Mouse (Mus musculus): Measurements from ENCODE around the gene Abca15.
A peak's percentile ranks its signal among the peaks of the same experiment; 100 is the strongest.
"Not testable (repeated sequence)": the region's sequence is repeated elsewhere in the genome, so short reads cannot be mapped to it uniquely, and the experiment has no call there.

The Abca15 gene

DNA sequence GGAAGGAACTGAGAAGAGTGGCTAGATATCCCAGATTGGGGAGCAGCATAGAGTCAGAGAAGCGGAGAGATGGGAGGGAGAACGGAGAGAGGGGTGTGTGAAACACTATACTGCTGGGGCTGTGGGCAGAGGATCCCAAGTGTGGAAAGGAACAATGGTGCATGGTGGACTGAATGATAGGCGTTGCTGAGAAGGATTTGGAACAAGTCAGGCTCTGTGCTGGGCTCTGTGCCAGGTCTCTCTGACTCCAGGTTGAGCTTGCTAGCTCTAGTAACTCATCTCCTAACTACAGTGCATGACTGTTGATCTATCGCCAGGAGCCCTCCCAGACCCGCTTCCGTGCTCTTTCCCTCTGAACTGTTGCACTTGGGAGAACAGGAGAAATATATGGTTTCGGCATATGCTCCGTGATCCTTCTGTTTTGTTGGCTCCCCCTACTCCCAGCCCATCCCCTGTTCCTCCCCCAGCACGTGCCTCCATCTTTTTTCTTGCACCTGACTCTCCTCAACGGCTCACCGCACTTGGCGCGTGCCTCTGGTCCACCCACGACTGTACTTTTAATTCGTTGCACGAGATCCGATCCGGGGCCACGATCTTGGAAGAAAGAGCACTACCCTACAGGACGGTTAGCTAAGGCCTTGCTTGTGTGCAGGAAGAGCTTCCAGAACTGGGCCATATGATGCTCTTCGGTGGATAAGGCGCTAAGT is at the start of gene Abca15:
Gene Abca15 (plus strand): TSS at position 584 of the 707 bp plus-strand sequence.
- peak; percentile 12 for DNase-seq

DNA sequence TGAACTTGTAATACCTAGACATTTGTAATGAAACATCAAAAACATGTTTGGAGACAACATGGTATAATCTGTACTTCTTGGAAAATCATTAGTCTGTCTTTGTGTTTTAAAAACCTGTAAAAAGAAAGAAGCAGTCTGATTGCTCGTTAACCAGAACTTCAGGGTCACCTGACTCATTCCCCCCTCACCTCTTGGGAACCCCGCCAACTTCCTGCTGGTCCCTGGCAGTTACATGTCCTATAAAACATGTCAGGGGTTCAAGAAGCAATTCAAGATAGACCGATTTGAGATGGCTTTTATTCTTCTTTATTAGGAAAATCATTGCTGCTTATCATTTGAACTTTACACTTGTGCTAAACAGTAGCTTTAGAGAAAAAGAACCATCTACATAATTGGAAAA is 43.2 kb upstream of the Abca15 start:
- no peak for DNase-seq

DNA sequence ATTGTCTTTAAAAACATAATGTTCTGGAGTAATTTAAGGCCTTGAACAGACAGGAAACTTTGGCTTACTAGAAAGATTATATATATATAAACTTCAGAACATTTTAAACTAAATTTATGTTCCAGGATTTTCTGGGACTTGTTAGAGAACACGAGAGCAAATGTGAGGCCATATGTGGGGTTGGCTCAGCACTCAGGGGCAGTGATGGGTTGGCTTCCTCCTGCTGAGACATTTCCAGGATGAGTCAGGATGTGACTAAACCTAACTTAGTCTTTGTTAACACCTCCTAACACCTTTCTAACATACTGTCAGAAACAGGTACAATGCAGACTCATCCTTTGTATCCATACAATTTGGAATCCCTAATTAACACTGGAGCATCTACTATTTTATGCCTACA is 12.4 kb upstream of the Abca15 start:
- peak; percentile 24 for DNase-seq

DNA sequence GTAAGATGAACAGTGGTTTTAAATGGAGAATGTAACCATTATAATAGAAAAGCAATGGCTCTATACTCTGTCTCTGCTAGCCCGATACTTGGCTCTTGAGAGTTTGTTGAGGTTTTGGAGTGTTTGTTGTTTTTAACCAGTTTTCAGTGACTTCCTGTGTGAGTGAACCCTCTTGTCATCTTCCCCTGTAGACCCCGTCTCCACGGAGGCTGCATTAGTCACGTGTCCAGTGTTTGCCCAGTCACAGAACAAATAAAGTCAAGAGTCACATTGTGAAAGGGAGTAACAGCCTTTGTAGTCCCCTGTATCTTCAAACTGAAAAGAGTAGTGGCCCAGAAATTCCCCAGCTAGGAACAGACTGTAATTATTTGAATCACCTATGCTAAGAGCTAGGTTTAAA is 5.5 kb upstream of the Abca15 start:
- DNase-seq: no peak

DNA sequence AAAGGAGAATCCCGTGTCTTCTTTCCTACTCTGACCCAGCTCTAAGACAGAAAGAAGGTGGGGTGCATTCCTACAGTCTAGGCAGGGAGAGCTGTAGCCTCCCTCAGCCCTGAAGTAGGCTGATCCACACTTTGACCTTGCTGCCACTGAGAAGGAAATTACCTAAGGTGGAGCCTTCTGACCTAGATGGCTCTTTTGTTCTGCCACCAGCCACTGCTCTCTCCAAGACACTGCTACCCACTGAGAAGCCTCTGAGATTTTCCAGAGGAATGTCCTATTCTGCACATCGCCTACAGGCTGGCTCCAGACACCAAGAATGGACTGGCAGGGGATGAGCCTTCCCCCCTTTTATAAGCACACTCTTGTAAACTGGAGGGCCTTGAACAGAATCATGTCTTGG is 2.6 kb upstream of the Abca15 start:
- DNase-seq: not testable (repeated sequence)

DNA sequence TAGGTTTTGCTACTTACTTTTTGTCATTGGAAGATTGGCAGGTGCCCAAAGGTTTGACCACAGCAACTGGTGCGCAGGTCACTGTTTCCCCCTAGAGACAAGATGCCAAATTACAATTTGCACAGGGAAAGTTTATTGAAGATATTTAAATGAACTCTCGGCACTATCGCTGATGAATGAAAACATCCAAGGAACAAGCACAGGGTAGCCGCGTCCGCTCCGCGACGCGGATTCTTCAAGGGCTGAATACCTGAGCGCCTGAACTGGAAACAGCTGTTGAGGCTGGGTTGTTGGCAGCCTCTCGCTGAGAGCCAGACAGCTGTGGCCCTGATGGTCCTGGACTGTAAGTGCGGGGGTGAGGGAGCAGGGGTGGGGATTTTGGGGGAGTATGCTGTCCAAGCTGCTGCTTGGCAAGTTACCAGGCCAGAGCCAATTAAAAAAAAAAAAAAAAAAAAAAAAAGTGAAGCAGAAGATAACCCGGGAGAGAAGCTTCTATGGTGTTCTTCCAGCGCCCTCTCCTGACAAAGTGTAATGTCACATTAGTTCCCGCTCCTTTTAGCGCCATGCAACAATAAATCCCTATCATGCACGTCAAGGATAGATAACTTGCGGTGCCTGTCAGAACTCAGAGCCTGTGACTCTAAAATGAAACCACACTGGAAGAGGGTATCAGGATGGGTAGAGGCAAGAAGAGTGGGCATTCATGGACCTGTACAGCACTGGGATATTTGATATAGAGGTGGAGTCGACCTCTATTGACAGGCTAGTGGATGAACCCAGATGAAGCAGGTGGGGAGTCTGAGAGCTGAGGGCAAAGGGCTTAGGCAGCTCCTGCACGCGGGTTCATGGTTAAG is 1.0 kb upstream of the Abca15 start:
- peak; percentile 18 for DNase-seq

DNA sequence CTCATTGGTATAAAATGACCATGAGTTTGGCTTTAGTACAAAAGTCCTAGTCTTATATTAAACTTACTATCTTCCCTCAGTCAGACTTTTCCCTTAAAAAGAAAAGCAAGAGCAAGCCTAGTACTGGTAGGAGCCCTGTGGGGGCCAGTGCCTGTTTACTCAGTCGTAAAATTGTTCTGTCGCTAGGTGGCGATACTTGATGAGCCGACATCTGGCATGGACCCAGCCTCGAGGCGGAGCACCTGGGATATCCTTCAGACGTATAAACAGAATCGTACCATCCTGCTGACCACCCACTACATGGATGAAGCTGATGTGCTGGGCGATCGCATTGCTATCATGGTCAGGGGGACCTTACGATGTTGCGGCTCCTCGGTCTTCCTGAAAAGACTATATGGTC is 32.7 kb downstream of the Abca15 start:
- no peak for DNase-seq

DNA sequence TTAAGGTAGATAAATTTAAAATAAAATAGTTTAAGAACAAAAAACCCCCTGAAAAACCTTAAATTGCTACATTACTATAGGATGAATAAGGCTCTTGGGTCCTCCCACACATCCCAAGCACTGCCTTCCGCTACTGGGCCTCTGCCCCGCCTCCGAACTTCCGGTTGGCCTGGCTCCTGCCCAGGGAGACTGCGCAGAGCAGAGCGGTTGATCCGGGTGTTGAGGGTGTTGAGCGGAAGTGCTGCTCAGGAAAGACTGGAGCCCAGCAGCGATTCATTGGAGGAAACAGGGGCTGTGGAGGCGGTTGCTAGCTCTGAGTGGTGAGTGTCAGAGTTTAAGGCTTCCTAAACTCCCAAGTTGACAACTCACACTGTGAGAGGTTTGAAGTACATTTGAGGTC is 81.0 kb downstream of the Abca15 start, which contains the start of gene Abca16:
Gene Abca16 (plus strand): TSS at position 201 of the 400 bp plus-strand sequence.
- DNase-seq: peak; percentile 2

DNA sequence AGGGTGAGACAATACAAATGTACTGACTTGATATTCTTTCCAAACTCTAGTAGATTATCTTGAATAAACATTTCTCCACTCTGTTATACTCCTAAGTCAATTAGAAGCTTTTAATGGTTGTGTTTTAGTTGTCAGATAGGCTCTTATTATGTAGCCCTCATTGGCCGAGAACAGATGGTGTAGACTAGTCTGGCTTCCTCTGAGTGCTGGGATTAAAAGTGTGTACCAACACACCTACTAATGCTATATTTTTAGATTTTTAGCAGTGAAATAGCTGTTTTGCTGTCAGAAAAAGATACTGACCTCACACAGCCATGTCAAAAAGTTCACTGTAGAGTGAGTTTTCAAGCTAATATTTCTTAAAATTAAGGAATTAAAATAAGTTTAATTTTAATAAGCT is 83.9 kb downstream of the Abca15 start:
- DNase-seq: peak; percentile 65

DNA sequence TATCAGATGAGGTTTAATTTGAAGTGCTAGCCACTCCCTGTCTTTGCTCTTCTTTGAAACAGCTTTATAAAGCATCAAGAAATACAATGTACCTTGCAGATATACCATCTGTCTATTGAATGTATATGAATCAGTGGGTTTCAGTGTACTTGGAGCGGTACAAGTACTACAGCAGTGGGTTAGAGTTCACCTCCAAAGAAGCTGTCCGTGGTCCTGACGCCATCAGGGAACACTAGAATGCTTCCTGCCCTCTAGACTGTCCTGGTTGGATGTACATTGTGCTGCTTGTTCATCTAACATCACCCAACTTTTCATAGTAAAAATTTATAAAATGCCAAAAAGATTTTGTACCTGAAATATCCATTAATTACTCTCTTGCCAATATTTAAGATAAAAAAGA is 98.2 kb downstream of the Abca15 start:
- DNase-seq: no peak

DNA sequence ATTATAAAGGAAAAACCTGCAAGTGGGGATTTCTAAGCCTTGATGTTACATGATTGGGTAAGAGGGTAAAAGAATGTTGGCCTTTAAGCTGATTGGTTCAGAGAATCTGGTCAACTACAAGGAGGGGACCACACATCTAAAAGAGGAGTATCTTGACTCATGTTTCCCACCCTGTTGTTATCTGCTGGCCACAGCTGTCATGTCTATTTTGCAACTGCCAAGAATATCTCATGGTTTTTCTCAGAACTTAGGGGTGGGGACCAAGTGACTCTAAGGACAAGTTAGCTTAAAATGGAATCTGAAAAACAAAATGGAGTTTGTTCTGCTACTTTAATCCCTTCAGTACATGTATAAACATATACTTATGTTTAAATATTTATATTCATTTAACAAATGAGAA is 103.0 kb downstream of the Abca15 start:
- DNase-seq: no peak

Measured in cerebellum, adult 9-11 months (tissue).